Mouse (Mus musculus): ENCODE measurements at regions not wholly inside any gene's neighbourhood (a gene's known extent, or its start where the extent isn't known, plus 50 kb on each side); places are given as distances from the start of the nearest gene placed in this dataset.

- no peak for TF ChIP-seq POLR2A (IDR thresholded peaks at IDR 0.05; ENCODE audit: borderline replicate concordance, low read depth, low read length)
- no peak for TF ChIP-seq CTCF (IDR thresholded peaks at IDR 0.05; ENCODE audit: low read depth, low read length)
Observed at GRCm38 (mm10) chr11:89209072-89209471, 93.1 kb downstream of the Nog start.

All from bone marrow macrophage, adult 2 months (primary cell).